Mouse (Mus musculus) limb, embryonic 10.5 days (tissue): ENCODE results near the gene Ano2. TPM values are rescaled to one million over a fixed set of nuclear protein-coding genes. Genes with fewer than 3 reads are reported as not detected.
A peak's percentile ranks its signal among the peaks of the same experiment; 100 is the strongest.

Experiments used
- DNase-seq: peaks from one replicate; pipeline ENCODE4 v3.0.0-alpha.2; 2017; ENCODE audit warnings: low spot score
- H3K27ac ChIP-seq: fragments of 300-500 bp; sonication (generic); 2 replicates; pipeline ENCODE4 v1.5.1; 2016; ENCODE audit warnings: mild to moderate bottlenecking
- H3K27me3 ChIP-seq: fragments of 300-500 bp; sonication (generic); 2 replicates; pipeline ENCODE4 v1.6.1; 2016; ENCODE audit warnings: low read depth, mild to moderate bottlenecking; ENCODE audit not compliant: poor library complexity, severe bottlenecking
- H3K36me3 ChIP-seq: fragments of 300-500 bp; sonication (generic); 2 replicates; pipeline ENCODE4 v1.6.1; 2016; ENCODE audit warnings: mild to moderate bottlenecking, moderate library complexity
- H3K4me1 ChIP-seq: fragments of 300-500 bp; sonication (generic); 2 replicates; pipeline ENCODE4 v1.6.1; 2016
- H3K4me3 ChIP-seq: fragments of 300-500 bp; sonication (generic); 2 replicates; pipeline ENCODE4 v1.5.1; 2016; ENCODE audit warnings: mild to moderate bottlenecking, moderate library complexity
- H3K9me3 ChIP-seq: fragments of 300-500 bp; sonication (generic); replicated peaks from 2 replicates; pipeline ENCODE4 v1.6.1; 2016; ENCODE audit warnings: mild to moderate bottlenecking
- WGBS: fragments of 180-500 bp; shearing (Covaris S2); methylation state at CpG from one replicate; pipeline ENCODE4 v1.1.7; 2016; 5-methylcytosine and 5-hydroxymethylcytosine counted together
- polyA plus RNA-seq: library from polyadenylated mRNA; unstranded; fragments of >200 nt; fragmentation: Nextera tagmentation; extraction: Ambion mirVana; gene quantifications from 2 replicates; pipeline ENCODE4 v1.2.1, GENCODE M21; 2016

Gene Ano2
- polyA plus RNA-seq, 1 experiment from 2014 or later = 0.53 TPM

DNA sequence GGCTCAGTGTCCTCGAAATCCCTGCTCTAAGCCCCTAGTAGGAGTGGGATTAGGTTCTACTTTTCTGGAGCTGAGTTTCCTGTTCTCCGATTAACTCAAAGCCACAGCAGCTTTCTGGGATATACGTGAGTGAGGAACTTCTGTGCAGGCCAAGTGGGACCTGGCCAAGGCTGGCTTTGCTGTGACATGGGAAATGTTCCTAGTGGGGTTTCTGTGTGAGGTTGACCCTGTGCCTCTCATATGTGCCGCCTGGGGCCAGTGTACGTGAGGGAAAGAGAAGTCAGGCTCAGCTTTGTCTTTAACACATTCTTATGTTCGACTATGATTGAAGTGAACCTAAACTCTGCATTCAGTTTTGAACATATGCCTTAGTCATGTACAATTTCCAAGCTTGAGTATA is 184.5 kb downstream of the Ano2 start:
- WGBS = 90% methylated on average over 6 of the region's 6 CpGs
- Histone ChIP-seq H3K27me3 (peaks cover 7% of the 10 kb centered on the region; the same call in 1 of the 2 replicates), H3K4me1 (no peaks in the 10 kb centered on the region), H3K36me3 (no peaks in the 10 kb centered on the region), H3K9me3 (no peaks in the 10 kb centered on the region), H3K27ac (no peak overlapping the region), H3K4me3 (no peak overlapping the region)
- DNase-seq = no peak

DNA sequence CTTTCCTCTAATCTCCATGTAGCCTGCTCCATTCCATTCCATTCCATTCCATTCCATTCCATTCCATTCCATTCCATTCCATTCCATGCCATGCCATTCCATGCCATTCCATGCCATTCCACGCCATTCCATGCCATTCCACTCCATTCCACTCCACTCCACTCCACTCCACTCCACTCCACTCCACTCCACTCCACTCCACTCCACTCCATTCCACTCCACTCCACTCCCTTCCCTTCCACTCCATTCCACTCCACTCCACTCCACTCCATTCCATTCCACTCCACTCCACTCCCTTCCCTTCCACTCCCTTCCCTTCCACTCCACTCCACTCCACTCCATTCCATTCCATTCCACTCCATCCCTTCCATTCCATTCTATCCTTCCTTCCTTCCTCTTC is 186.7 kb downstream of the Ano2 start:
- Histone ChIP-seq H3K27ac (no peak overlapping the region), H3K4me1 (no peaks in the 10 kb centered on the region), H3K4me3 (no peak overlapping the region), H3K36me3 (no peaks in the 10 kb centered on the region), H3K9me3 (no peaks in the 10 kb centered on the region), H3K27me3 (no peaks in the 10 kb centered on the region)
- WGBS = 89% methylated on average over 1 of the region's 1 CpGs
- no peak for DNase-seq

DNA sequence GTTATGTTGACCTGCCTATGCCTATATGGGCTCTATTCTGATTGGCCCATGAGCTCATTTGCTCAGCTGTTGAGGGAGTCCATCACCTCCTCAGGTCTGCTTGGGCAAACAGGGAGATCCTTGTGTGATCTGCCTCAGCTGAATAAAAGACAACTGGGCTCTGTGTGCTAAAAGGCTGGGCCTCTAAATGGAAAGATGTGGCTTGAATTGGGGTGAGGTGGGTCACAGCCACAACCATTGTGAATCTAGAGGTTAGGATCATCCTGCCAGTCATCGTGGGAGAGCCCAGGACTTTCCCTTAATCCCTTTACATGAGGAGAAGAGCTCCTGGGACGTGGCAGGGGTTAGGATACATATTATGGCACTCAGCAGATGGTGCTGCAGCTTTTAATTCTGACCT is 188.5 kb downstream of the Ano2 start:
- no peak overlapping the region for H3K4me3 ChIP-seq
- H3K36me3 ChIP-seq = no peaks in the 10 kb centered on the region
- no peak for DNase-seq
- H3K4me1 ChIP-seq = no peaks in the 10 kb centered on the region
- no peak overlapping the region for H3K27ac ChIP-seq
- no peaks in the 10 kb centered on the region for H3K27me3 ChIP-seq
- WGBS = 74% methylated on average over 2 of the region's 2 CpGs
- H3K9me3 ChIP-seq = no peaks in the 10 kb centered on the region

DNA sequence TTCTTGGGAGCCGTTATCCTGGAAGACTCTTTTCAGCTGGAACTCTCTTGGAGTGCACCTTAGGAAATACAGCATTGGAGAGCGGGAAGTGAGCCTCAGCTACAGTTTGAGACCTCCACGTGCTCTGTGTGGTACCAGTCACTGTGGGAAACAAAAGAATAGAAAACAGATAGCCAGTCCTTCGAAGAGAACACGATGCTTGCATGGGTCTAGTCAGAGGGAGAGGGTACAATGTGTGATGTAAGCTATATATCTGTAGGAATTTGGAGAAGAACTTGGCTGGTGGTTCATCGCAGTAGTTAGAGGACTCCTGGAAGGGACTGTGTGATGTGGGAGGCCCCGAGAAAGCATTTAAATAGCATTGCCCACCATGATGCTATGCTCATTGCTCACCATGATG is 189.1 kb downstream of the Ano2 start:
- 92% methylated on average over 7 of the region's 7 CpGs for WGBS
- Histone ChIP-seq H3K4me3 (no peak overlapping the region), H3K36me3 (no peaks in the 10 kb centered on the region), H3K27me3 (no peaks in the 10 kb centered on the region), H3K4me1 (no peaks in the 10 kb centered on the region), H3K27ac (no peak overlapping the region), H3K9me3 (no peaks in the 10 kb centered on the region)
- DNase-seq = no peak

DNA sequence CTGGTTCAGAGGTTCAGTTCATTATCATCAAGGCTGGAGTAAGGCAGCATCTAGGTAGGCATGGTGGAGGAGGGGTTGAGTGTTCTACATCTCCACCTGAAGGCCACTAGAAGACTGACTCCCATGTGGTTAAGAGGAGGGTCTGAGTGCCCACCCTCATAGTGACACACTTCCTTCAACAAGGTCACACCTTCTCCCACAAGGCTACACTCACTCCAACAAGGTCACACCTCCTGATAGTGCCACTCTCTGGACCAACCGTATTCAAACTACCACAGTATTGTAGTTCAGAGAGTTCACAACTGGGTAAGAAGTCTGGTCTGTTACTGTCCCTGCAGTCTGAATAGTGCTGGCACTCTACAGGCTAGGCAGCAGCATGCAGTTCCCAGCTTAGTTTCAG is 198.4 kb downstream of the Ano2 start:
- WGBS = 80% methylated on average over 1 of the region's 1 CpGs
- no peaks in the 10 kb centered on the region for H3K36me3 ChIP-seq
- no peaks in the 10 kb centered on the region for H3K27me3 ChIP-seq
- H3K27ac ChIP-seq = no peak overlapping the region
- H3K4me1 ChIP-seq = peaks cover 9% of the 10 kb centered on the region; the same call in 1 of the 2 replicates
- H3K4me3 ChIP-seq = no peak overlapping the region
- no peaks in the 10 kb centered on the region for H3K9me3 ChIP-seq
- DNase-seq = no peak

DNA sequence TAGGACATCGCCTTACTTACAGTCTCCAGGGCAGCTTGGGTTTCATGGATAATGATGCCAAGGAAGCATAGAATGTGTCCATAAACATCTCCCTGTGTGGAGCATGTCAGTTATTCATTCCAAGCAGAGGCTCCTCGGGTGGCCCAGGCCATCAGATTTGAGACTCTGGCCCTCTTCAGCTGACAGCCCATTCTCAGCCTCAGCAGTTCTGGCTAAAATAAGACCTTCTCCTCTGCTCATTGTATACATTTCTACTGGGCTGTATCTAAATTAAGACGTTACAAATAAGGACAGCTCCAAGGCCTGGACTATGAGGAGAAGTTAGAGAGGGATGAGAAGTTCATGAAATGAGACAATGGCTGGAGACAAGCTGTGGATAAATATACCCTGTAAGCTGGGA is 204.1 kb downstream of the Ano2 start:
- H3K4me1 ChIP-seq = no peaks in the 10 kb centered on the region
- H3K27ac ChIP-seq = no peak overlapping the region
- no peaks in the 10 kb centered on the region for H3K9me3 ChIP-seq
- H3K4me3 ChIP-seq = no peak overlapping the region
- no peaks in the 10 kb centered on the region for H3K27me3 ChIP-seq
- WGBS = 88% methylated on average over 3 of the region's 3 CpGs
- no peak for DNase-seq
- H3K36me3 ChIP-seq = no peaks in the 10 kb centered on the region

DNA sequence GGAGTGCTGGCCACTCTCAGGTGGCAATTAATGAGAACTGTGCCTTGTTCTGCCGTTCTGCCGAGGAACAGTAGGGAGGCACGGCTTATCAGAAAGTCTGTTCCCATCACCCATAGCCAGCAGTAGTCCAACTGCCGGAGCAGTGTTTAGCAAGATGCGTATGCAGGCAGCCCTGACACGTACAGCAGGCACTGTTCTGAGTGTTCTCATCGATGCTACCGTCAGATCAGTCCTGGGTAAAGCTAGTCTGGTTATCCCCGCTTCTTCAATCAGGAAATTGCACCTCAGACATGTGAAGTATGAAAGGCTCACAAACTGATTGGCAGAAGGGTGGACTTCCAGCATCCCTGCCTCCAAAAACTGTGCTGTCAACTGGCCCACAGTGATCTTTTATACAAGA is 224.2 kb downstream of the Ano2 start:
- 84% methylated on average over 9 of the region's 9 CpGs for WGBS
- no peak overlapping the region for H3K27ac ChIP-seq
- DNase-seq = no peak
- H3K9me3 ChIP-seq = no peaks in the 10 kb centered on the region
- H3K4me3 ChIP-seq = no peak overlapping the region
- H3K4me1 ChIP-seq = no peaks in the 10 kb centered on the region
- no peaks in the 10 kb centered on the region for H3K27me3 ChIP-seq
- H3K36me3 ChIP-seq = no peaks in the 10 kb centered on the region

DNA sequence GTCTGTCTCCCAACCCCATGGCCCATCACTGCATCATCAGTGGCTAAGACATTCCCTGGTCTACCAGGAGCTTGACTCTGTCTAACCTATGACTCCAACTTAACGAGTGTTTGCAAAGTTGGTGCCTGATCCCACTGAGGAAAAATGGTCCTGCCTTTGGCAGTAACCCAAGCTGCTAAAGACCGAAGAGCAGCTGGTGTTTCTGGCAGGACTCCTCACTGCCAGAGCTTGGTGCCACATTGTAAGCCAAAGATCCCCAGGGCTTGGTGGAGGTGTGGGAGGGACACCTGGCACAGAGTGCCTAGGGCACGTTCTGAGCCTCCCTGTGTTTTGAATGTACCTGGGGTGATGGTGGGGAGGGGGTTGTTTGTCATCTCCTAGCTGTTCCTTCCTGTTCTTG is 232.5 kb downstream of the Ano2 start:
- H3K36me3 ChIP-seq = no peaks in the 10 kb centered on the region
- DNase-seq = no peak
- no peaks in the 10 kb centered on the region for H3K9me3 ChIP-seq
- 80% methylated on average over 3 of the region's 3 CpGs for WGBS
- no peak overlapping the region for H3K4me3 ChIP-seq
- H3K27ac ChIP-seq = no peak overlapping the region
- H3K27me3 ChIP-seq = no peaks in the 10 kb centered on the region
- no peaks in the 10 kb centered on the region for H3K4me1 ChIP-seq

DNA sequence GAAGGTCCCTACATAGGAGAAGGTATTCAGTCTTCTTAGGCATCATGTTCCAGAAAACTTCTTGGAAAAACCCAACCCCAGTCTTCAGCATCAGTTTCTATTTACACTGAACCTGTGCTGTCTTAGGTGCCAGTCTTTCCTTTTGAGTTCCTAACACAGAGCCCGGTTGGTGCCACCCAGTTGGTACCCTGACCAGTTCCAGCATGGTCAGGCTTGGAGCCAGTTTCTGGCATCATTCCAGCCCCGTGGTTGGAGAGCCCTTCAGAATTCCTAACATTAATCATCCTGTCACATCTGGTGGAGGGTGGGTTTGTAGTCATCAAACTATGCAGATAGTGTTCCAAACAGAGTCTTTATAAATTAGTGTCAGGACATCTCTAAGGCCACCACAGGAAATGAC is 234.8 kb downstream of the Ano2 start:
- no peak overlapping the region for H3K27ac ChIP-seq
- H3K36me3 ChIP-seq = no peaks in the 10 kb centered on the region
- H3K27me3 ChIP-seq = no peaks in the 10 kb centered on the region
- no peaks in the 10 kb centered on the region for H3K4me1 ChIP-seq
- DNase-seq = no peak
- no peaks in the 10 kb centered on the region for H3K9me3 ChIP-seq
- no peak overlapping the region for H3K4me3 ChIP-seq
- WGBS = 74% methylated on average over 2 of the region's 2 CpGs

DNA sequence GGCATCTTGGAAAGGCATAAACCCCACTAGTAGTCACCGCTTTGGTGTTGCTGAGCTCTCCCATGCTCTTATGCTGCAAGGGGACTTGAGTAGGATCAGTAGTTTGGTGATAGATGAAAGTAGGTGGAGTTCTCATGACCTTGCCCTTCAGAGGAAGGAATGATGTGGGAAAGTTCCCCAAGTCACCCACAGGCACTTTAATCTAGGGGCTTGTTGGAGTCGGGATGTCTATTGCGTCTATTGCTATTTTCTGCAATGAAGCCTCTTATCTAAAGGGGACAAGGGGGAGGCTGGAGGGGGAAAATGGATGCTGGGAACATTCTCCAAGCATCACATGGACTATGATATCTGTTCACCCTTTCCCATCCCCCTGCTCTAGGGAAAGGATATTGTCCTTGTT is 235.6 kb downstream of the Ano2 start:
- H3K9me3 ChIP-seq = no peaks in the 10 kb centered on the region
- no peak overlapping the region for H3K27ac ChIP-seq
- no peaks in the 10 kb centered on the region for H3K27me3 ChIP-seq
- no peaks in the 10 kb centered on the region for H3K36me3 ChIP-seq
- DNase-seq = no peak
- no peak overlapping the region for H3K4me3 ChIP-seq
- 92% methylated on average over 3 of the region's 3 CpGs for WGBS
- no peaks in the 10 kb centered on the region for H3K4me1 ChIP-seq

DNA sequence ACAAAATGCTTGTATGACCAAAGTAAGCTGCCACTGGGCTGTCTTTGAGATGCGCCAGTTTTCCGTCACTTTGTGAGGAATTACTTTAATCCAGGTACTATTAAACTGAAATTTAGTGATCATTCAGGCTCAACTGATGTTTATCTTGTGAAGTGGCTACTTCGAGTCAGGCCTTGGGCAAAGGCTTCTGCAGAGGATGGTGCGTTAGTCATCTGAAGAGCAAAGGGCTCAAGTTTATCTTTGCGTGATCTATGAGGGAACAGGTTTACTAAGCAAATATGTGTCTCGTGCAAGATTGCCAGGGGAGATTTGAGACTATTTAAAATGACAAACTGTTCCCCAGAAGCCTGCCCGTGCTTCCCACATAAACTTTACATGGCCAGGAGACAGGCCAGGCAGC is 241.7 kb downstream of the Ano2 start:
- H3K27ac ChIP-seq = no peak overlapping the region
- no peak overlapping the region for H3K4me3 ChIP-seq
- WGBS = 83% methylated on average over 7 of the region's 7 CpGs
- DNase-seq = no peak
- no peaks in the 10 kb centered on the region for H3K9me3 ChIP-seq
- no peaks in the 10 kb centered on the region for H3K27me3 ChIP-seq
- no peaks in the 10 kb centered on the region for H3K36me3 ChIP-seq
- H3K4me1 ChIP-seq = no peaks in the 10 kb centered on the region

DNA sequence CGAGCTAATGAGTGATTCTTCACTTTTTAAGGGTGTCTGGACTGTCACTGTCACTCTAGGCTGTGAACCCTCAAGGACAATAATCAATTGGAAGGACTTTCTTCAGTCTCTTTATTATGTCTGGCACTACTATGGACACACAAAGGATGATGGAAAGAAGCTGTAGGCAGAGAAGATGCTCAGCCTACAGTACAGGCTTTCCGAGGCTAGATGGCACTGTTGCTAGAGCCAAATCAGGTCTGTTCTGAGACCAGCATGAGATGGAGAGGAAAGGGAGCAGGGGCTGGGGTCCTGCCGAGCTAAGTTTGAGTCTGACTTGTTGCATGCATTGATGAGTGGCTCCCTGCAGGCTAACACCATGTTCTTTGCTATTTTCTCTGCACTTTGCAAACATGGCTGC is 264.7 kb downstream of the Ano2 start:
- Histone ChIP-seq H3K27ac (no peak overlapping the region; the same call in 1 of the 2 replicates), H3K27me3 (no peaks in the 10 kb centered on the region), H3K4me1 (peaks cover 4% of the 10 kb centered on the region; the same call in 1 of the 2 replicates), H3K9me3 (no peaks in the 10 kb centered on the region), H3K36me3 (no peaks in the 10 kb centered on the region), H3K4me3 (no peak overlapping the region)
- DNase-seq = peak; percentile 64
- WGBS = 17% methylated on average over 3 of the region's 3 CpGs

DNA sequence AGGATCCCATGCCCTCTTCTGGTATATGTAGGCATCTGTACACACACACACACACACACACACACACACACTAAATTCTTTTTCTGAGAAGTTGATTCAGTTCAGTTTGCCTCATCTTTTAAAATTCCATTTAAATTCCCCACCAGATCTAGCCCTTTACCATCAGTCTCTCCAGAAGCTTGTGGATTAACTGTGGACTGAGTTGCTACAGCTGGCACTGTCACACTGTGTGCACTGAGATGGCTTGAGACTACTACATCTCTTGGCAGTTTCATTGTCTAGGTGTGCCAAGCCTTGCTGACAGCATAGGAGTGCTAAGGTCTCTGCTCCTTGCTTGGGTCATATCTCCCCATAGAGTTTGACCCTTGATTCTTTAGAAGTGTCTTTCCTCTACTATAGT is 283.3 kb downstream of the Ano2 start:
- no peak for DNase-seq

DNA sequence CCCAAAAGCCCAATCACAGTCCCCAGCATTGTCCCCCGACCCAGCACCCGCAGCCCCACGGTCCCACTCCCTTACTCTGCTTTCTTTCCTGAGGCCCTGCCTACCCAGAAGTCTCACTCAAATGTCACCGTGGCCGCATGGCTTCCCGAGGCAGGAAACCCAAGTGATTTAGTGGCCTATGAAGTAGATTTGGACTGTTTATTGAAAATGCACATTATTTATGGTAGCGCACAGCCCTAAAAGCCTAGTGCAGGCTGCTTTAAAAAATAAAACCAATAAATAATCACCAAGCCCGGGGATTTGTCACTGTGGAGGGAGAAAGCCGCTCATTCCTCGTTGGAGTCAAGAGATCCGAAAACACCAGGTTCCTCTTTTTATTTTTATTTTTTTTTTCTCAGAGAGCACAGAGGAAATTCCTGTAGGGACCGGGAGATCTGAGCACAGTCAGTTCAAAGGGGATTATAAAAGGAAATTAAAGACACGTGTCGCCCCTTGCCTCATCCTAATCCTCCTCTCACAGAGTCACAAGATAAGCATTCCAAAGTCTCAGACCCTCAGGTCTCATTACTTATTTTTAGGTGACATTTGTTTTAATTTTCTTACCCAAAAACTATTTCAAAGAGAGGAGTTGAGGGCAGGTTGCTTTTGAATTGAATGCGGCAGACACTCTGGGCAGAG is 285.7 kb downstream of the Ano2 start:
- no peaks in the 10 kb centered on the region for H3K27me3 ChIP-seq
- no peaks in the 10 kb centered on the region for H3K36me3 ChIP-seq
- 30% methylated on average over 15 of the region's 15 CpGs for WGBS
- DNase-seq = peak; percentile 43
- H3K9me3 ChIP-seq = no peaks in the 10 kb centered on the region
- H3K4me3 ChIP-seq = peak overlapping the region; percentile 9; the same call in 1 of the 2 replicates
- H3K4me1 ChIP-seq = peaks cover 28% of the 10 kb centered on the region
- H3K27ac ChIP-seq = peak overlapping the region; percentile 72

More for the DNA sequence above, 283.3 kb downstream of the Ano2 start:
- H3K36me3 ChIP-seq = no peaks in the 10 kb centered on the region
- H3K4me3 ChIP-seq = no peak overlapping the region
- H3K4me1 ChIP-seq = peaks cover 28% of the 10 kb centered on the region
- no peak overlapping the region for H3K27ac ChIP-seq
- H3K27me3 ChIP-seq = no peaks in the 10 kb centered on the region
- H3K9me3 ChIP-seq = no peaks in the 10 kb centered on the region
